Mouse (Mus musculus): ENCODE results near the gene Wfdc10.

Wfdc10 gene

DNA sequence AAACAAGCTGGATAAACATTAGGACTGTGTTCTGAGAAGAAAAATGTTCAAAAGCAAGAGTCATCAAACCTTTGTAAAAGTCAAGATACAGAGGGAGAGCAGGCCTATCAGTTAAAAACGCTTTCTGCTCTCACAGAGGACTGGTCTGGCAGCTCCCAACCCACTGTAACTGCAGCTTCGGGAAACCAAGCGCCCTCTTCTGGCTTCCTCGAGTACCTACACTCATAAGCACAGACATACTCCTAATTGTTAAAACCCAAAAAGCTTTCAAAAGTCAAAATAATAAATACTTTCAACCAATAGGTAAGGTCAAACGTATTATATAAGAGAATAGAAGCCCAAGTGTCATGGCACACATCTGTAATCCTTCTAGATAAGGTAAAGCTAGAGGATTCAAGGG lies 48.4 kb downstream of the Wfdc10 start:
- no peak for DNase-seq

DNA sequence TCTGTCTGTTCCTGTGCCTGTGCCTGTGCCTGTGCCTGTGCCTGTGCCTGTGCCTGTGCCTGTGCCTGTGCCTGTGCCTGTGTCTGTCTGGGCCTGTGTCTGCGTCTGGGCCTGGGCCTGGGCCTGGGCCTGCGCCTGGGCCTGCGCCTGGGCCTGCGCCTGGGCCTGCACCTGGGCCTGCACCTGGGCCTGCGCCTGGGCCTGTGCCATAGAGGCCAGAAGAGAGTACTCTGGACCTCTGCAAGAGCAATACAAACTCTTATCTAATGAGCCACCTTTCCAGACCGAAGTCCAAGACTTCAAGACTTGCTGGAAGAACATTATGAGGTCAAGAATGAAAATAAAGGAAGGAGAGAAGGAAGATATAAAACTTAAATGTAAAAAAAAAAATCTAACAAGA lies 49.5 kb downstream of the Wfdc10 start:
- no peak for DNase-seq

DNA sequence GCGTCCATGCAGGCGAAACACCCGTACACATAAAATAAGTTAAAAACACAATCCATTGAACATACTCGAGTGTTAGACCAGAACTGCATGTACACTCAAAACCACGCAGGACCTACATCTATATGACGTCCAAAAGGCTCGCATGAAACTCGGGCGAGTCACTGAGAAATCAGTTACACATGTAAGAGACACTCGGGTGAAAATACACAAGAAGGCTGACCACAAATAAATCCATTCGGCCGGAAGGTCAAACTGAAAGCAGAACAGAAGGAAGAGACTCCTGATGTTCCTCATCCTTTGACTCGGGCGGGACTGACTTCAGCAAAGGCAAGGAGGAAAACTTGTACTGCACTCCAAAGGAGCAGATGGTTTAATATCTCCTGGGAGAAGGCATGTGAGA lies 50.1 kb downstream of the Wfdc10 start:
- no peak for DNase-seq
